Mouse (Mus musculus) lung, postnatal 0 days (tissue): ENCODE measurements around the gene Fhad1. TPM values are rescaled to one million over a fixed set of nuclear protein-coding genes. Genes with fewer than 3 reads are reported as not detected.

Experiments used
- ATAC-seq: fragments of 200-750 bp; cut with Nextera tagmentation; 2 replicates; pipeline ENCODE4 v1.8.0; 2017; ENCODE audit warnings: moderate library complexity
- DNase-seq: peaks from one replicate; pipeline ENCODE4 v3.0.0-alpha.2; 2016; ENCODE audit warnings: low spot score
- H3K27ac ChIP-seq: fragments of 300-500 bp; sonication (generic); 2 replicates; pipeline ENCODE4 v1.5.1; 2014; ENCODE audit warnings: antibody characterized with exemption, mild to moderate bottlenecking, low read length, mixed read lengths
- H3K27me3 ChIP-seq: fragments of 300-500 bp; sonication (generic); replicated peaks from 2 replicates; pipeline ENCODE4 v1.6.1; 2014; ENCODE audit warnings: low read length, mixed read lengths; ENCODE audit not compliant: insufficient read depth
- H3K36me3 ChIP-seq: fragments of 300-500 bp; sonication (generic); 2 replicates; pipeline ENCODE4 v1.6.1; 2014; ENCODE audit warnings: low read length, mixed read lengths; ENCODE audit not compliant: insufficient read depth
- H3K4me1 ChIP-seq: fragments of 300-500 bp; sonication (generic); 2 replicates; pipeline ENCODE4 v1.6.1; 2014; ENCODE audit warnings: antibody characterized with exemption, low read depth, low read length, mixed read lengths; ENCODE audit not compliant: insufficient read depth
- H3K4me2 ChIP-seq: fragments of 300-500 bp; sonication (generic); replicated peaks from 2 replicates; pipeline ENCODE4 v1.6.1; 2014; ENCODE audit warnings: low read depth, mild to moderate bottlenecking, low read length, moderate library complexity, mixed read lengths
- H3K4me3 ChIP-seq: fragments of 300-500 bp; sonication (generic); 2 replicates; pipeline ENCODE4 v1.5.1; 2014; ENCODE audit warnings: low read depth, low read length
- H3K9ac ChIP-seq: fragments of 300-500 bp; sonication (generic); replicated peaks from 2 replicates; pipeline ENCODE4 v1.6.1; 2014; ENCODE audit warnings: low read depth, mild to moderate bottlenecking
- H3K9me3 ChIP-seq: fragments of 300-500 bp; sonication (generic); 2 replicates; pipeline ENCODE4 v1.6.1; 2016; ENCODE audit warnings: low read length, mixed read lengths
- CTCF ChIP-seq: IDR thresholded peaks from 2 replicates; pipeline ENCODE4 v1.5.1; 2016; ENCODE audit warnings: antibody characterized with exemption, mild to moderate bottlenecking
- EP300 ChIP-seq: IDR thresholded peaks from 2 replicates; pipeline ENCODE4 v1.6.1; 2016; ENCODE audit warnings: antibody characterized with exemption, mild to moderate bottlenecking, control low read depth
- WGBS: fragments of 180-500 bp; shearing (Covaris S2); extraction: QIAGEN DNeasy Blood & Tissue Kit; methylation state at CpG from one replicate; pipeline ENCODE4 v1.1.7; 2014; 5-methylcytosine and 5-hydroxymethylcytosine counted together
- polyA plus RNA-seq: library from polyadenylated mRNA; unstranded; fragments of >200 nt; fragmentation: Nextera tagmentation; extraction: Ambion mirVana; gene quantifications from 2 replicates; pipeline ENCODE4 v1.2.1, GENCODE M21; 2015

The Fhad1 gene
- polyA plus RNA-seq, 1 experiment from 2014 or later = 6.5 TPM

DNA sequence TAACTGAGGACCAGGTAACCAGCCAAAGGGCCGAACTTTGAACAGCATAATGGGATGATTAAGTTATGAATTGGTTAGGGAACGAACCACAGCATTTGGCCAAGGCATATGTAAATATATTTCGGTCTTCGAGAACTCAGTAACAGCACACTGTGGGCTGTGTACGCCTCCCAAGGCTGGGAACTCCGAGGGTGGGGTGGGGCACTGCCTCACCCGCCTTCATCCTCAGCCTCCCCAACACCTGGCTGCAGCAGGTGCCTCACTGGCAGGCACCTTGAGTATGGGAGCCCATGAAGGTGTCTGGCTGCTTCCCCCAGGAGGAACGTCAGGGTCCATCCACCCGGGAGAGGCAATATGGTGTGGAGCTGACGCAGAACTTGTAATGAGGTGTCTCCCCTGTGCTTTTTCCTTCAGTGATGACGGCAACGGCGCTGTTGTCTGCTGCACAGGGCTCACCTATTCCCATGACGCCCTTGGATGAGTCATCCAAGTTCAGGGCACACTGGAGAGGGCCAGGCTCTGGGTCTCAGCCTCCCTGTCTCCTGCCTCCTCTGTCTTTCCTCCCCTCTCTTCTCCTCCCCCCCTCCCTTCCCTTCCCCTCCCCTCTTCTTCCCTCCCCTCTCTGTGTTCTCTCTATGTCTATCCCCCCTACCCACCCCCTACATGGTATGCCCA is 22.2 kb downstream of the Fhad1 start:
- H3K27ac ChIP-seq = no peak overlapping the region
- no peaks in the 10 kb centered on the region for H3K36me3 ChIP-seq
- no peaks in the 10 kb centered on the region for H3K27me3 ChIP-seq
- H3K4me2 ChIP-seq = no peak overlapping the region
- no peaks in the 10 kb centered on the region for H3K9me3 ChIP-seq
- H3K4me3 ChIP-seq = no peak overlapping the region
- H3K4me1 ChIP-seq = no peaks in the 10 kb centered on the region
- TF ChIP-seq EP300 (no peak), CTCF (no peak)
- DNase-seq (no peak), ATAC-seq (no peak)
- H3K9ac ChIP-seq = no peak overlapping the region
- WGBS = 66% methylated on average over 14 of the region's 14 CpGs

DNA sequence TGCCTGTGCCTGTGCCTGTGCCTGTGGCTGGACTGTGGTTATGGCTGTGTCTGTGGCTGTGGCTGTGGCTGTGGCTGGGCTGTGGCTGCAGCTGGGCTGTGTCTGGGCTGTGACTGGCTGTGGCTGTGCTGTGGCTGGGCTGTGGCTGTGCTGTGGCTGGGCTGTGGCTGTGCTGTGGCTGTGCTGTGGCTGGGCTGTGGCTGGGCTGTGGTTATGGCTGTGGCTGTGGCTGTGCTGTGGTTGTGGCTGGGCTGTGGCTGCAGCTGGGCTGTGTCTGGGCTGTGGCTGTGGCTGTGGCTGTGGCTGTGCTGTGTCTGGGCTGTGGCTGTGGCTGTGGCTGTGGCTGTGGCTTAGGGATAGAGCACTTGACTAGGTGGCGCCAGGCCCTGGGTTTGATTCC is 26.7 kb downstream of the Fhad1 start:
- Histone ChIP-seq H3K4me2 (no peak overlapping the region), H3K27me3 (no peaks in the 10 kb centered on the region), H3K27ac (no peak overlapping the region), H3K9me3 (no peaks in the 10 kb centered on the region), H3K4me3 (no peak overlapping the region), H3K9ac (no peak overlapping the region), H3K36me3 (no peaks in the 10 kb centered on the region), H3K4me1 (no peaks in the 10 kb centered on the region)
- TF ChIP-seq EP300 = no peak
- no peak for TF ChIP-seq CTCF
- 100% methylated on average over 1 of the region's 1 CpGs for WGBS
- DNase-seq (no peak), ATAC-seq (no peak)

DNA sequence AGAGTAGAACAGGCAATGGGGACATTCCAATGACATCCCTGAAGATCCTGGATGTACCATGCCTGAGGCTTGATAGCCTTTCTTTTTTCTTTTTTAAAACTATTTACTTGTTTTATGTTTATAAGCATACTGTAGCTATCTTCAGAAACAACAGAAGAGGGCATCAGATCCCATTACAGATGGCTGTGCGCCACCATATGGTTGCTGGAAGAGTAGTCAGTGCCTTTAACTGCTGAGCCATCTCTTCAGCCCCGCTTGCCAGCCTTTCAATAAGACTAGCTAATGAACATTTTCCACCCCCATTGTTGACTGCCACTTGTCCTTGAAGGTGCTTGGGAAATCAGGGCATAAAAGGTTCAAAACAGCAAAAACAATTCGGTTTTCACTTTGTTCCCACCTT is 31.2 kb downstream of the Fhad1 start:
- Histone ChIP-seq H3K9ac (no peak overlapping the region), H3K4me3 (no peak overlapping the region), H3K27ac (no peak overlapping the region), H3K4me2 (no peak overlapping the region), H3K4me1 (no peaks in the 10 kb centered on the region), H3K27me3 (no peaks in the 10 kb centered on the region), H3K9me3 (no peaks in the 10 kb centered on the region), H3K36me3 (no peaks in the 10 kb centered on the region)
- TF ChIP-seq CTCF (peak; percentile 48), EP300 (no peak)
- WGBS = 56% methylated on average over 3 of the region's 3 CpGs
- DNase-seq = no peak
- no peak for ATAC-seq

DNA sequence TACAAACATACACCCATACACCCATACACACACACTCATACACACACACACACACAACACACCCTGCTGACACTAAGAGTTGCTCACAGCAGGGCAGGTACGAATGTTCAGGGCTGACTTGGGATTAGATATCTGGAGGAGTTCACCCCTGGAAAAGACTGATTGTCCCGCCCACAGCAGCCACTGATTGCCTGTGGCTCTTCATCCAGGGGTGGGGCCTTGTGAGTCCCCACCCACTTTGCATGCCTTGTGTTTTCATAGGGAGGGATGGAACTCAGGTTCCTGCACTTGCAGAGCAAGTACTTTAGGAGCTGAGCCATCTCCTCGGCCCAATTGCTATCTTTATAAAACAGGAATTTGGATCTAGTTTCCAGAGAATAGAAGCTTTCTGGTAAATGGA is 33.4 kb downstream of the Fhad1 start:
- H3K4me1 ChIP-seq = no peaks in the 10 kb centered on the region
- H3K4me3 ChIP-seq = no peak overlapping the region
- H3K36me3 ChIP-seq = no peaks in the 10 kb centered on the region
- no peaks in the 10 kb centered on the region for H3K9me3 ChIP-seq
- H3K27ac ChIP-seq = no peak overlapping the region
- no peak overlapping the region for H3K9ac ChIP-seq
- WGBS = 70% methylated on average over 3 of the region's 3 CpGs
- no peak for ATAC-seq
- TF ChIP-seq CTCF = no peak
- TF ChIP-seq EP300 = no peak
- H3K27me3 ChIP-seq = no peaks in the 10 kb centered on the region
- no peak overlapping the region for H3K4me2 ChIP-seq
- DNase-seq = no peak

DNA sequence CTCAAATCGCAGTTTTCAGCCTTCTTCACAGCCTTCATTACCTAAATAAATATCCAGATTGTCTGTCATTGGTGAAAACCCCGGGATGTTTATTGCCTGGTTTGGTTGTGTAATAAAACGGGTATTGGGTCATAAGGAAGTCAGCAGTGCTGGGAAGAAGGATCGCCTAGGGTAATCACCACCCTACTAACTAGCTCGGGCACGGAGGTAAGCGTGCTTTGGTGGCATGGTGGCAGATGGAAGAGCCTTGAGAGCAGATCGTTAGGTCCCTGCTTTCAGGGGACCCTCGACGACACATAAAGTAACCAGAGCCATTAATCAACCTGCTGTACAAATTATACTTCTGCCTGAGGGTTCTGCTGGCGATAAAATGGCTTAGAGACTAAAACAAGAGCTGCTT is 36.3 kb downstream of the Fhad1 start:
- Histone ChIP-seq H3K27me3 (no peaks in the 10 kb centered on the region), H3K36me3 (no peaks in the 10 kb centered on the region), H3K9me3 (no peaks in the 10 kb centered on the region), H3K4me3 (no peak overlapping the region), H3K9ac (no peak overlapping the region), H3K4me2 (no peak overlapping the region), H3K4me1 (no peaks in the 10 kb centered on the region), H3K27ac (no peak overlapping the region)
- ATAC-seq (no peak), DNase-seq (no peak)
- WGBS = 56% methylated on average over 11 of the region's 11 CpGs
- TF ChIP-seq CTCF = no peak
- TF ChIP-seq EP300 = no peak

DNA sequence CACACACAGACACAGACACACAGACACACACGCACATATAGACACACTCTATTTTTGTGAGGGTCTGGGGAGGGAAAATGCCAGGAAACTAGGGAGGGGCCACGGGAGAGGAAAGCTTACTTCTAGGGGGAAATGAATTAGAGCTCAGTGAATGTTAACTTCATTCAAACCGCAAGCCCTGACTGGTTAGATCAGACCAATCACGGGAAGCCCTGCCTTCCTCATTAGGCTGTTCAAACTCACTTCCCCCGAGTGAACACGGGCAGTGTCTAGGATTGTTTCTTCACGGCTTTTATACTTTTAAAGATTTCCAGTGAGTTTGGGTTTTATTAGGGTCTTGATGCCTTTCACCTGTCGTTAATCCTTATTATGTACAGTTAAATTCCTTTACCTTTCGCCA is 37.5 kb downstream of the Fhad1 start:
- Histone ChIP-seq H3K9ac (no peak overlapping the region), H3K36me3 (no peaks in the 10 kb centered on the region), H3K4me3 (no peak overlapping the region), H3K4me1 (no peaks in the 10 kb centered on the region), H3K27ac (no peak overlapping the region), H3K4me2 (no peak overlapping the region), H3K27me3 (no peaks in the 10 kb centered on the region), H3K9me3 (no peaks in the 10 kb centered on the region)
- WGBS = 37% methylated on average over 9 of the region's 9 CpGs
- TF ChIP-seq EP300 (no peak), CTCF (no peak)
- ATAC-seq (no peak), DNase-seq (no peak)

DNA sequence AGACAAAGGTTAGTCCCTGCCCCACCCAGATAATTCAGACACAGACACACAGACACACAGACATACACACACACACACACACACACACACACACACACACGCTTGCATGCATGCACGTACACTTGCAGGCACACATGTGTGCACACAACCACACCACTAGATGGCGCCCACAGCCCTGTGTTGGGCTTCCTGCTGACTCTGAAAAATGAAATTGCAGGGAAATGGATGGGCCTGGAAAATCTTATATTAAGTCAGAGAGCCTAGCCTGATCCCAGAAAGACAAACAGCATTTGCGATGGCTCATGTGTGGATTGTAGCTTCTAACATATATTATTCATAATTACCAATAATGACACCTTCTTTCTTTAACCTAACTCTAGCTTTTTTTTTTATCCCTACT is 38.7 kb downstream of the Fhad1 start:
- Histone ChIP-seq H3K4me2 (no peak overlapping the region), H3K9me3 (no peaks in the 10 kb centered on the region), H3K27ac (no peak overlapping the region), H3K9ac (no peak overlapping the region), H3K4me1 (no peaks in the 10 kb centered on the region), H3K27me3 (no peaks in the 10 kb centered on the region), H3K36me3 (no peaks in the 10 kb centered on the region), H3K4me3 (no peak overlapping the region)
- DNase-seq (peak; percentile 57), ATAC-seq (0 out of 2 replicates have a peak, but pooled peaks have one; percentile 21)
- WGBS = 40% methylated on average over 4 of the region's 4 CpGs
- no peak for TF ChIP-seq EP300
- peak; percentile 82 for TF ChIP-seq CTCF
